Mouse (Mus musculus) inflammation-experienced regulatory T-cells, adult 6 months (primary cell): ENCODE results near the gene Cep57l1. TPM values are rescaled to one million over a fixed set of nuclear protein-coding genes. Genes with fewer than 3 reads are reported as not detected.
A peak's percentile ranks its signal among the peaks of the same experiment; 100 is the strongest.
"Not testable (repeated sequence)": the region's sequence is repeated elsewhere in the genome, so short reads cannot be mapped to it uniquely, and the experiment has no call there.

Experiments
- ATAC-seq: one replicate; pipeline ENCODE4 v1.8.0; 2017
- polyA plus RNA-seq, 3 experiments: library from polyadenylated mRNA; unstranded; fragments of 100-300 nt; shearing (Covaris generic); gene quantifications; one replicate each; pipeline ENCODE4 v1.2.1; 2017

Gene Cep57l1
- polyA plus RNA-seq = 10 to 100 TPM; 11.0 to 23.3 (median 18.6) TPM

GRCm38 (mm10) chr10:41809771-41810563 lies at the start of gene Cep57l1, which contains the start of gene Sesn1:
Gene Cep57l1 (minus strand): TSS chr10:41809871.
Gene Sesn1 (plus strand): TSS chr10:41809935.
- peak; percentile 69 for ATAC-seq

GRCm38 (mm10) chr10:41848721-41849120 lies 39.0 kb upstream of the Cep57l1 start:
- ATAC-seq = no peak

GRCm38 (mm10) chr10:41847737-41848136 lies 38.1 kb upstream of the Cep57l1 start:
- ATAC-seq = no peak

GRCm38 (mm10) chr10:41838911-41839310 lies 29.2 kb upstream of the Cep57l1 start:
- peak; percentile 94 for ATAC-seq

- ATAC-seq = no peak
These were observed 24.5 kb upstream of the Cep57l1 start for GRCm38 (mm10) chr10:41834131-41834530.

GRCm38 (mm10) chr10:41832191-41832590 lies 22.5 kb upstream of the Cep57l1 start:
- no peak for ATAC-seq

- ATAC-seq = peak; percentile 89
These were observed 21.3 kb upstream of the Cep57l1 start for GRCm38 (mm10) chr10:41830851-41831522.

GRCm38 (mm10) chr10:41830445-41830844 lies 20.8 kb upstream of the Cep57l1 start:
- no peak for ATAC-seq

- no peak for ATAC-seq
These were observed 20.3 kb upstream of the Cep57l1 start for GRCm38 (mm10) chr10:41829980-41830379.

GRCm38 (mm10) chr10:41829191-41829590 lies 19.5 kb upstream of the Cep57l1 start:
- ATAC-seq = no peak

GRCm38 (mm10) chr10:41827784-41828183 lies 18.1 kb upstream of the Cep57l1 start:
- ATAC-seq = no peak

GRCm38 (mm10) chr10:41826526-41827116 lies 16.9 kb upstream of the Cep57l1 start:
- no peak for ATAC-seq

- ATAC-seq = no peak
These were observed 16.3 kb upstream of the Cep57l1 start for GRCm38 (mm10) chr10:41825996-41826395.

- no peak for ATAC-seq
These were observed 15.4 kb upstream of the Cep57l1 start for GRCm38 (mm10) chr10:41825041-41825440.

- ATAC-seq = no peak
These were observed 14.2 kb upstream of the Cep57l1 start for GRCm38 (mm10) chr10:41823916-41824315.

GRCm38 (mm10) chr10:41823282-41823675 lies 13.6 kb upstream of the Cep57l1 start:
- not testable (repeated sequence) for ATAC-seq

GRCm38 (mm10) chr10:41822573-41823281 lies 13.1 kb upstream of the Cep57l1 start:
- ATAC-seq = peak; percentile 41

GRCm38 (mm10) chr10:41821171-41821570 lies 11.5 kb upstream of the Cep57l1 start:
- ATAC-seq = no peak

GRCm38 (mm10) chr10:41820401-41820800 lies 10.7 kb upstream of the Cep57l1 start:
- no peak for ATAC-seq

GRCm38 (mm10) chr10:41819307-41819706 lies 9.6 kb upstream of the Cep57l1 start:
- no peak for ATAC-seq

- ATAC-seq = not testable (repeated sequence)
These were observed 9.0 kb upstream of the Cep57l1 start for GRCm38 (mm10) chr10:41818733-41819070.

GRCm38 (mm10) chr10:41818036-41818732 lies 8.5 kb upstream of the Cep57l1 start:
- ATAC-seq = no peak
